Comparison of ENCODE assay signal across 10 mouse cellular contexts in the genomic region with DNA sequence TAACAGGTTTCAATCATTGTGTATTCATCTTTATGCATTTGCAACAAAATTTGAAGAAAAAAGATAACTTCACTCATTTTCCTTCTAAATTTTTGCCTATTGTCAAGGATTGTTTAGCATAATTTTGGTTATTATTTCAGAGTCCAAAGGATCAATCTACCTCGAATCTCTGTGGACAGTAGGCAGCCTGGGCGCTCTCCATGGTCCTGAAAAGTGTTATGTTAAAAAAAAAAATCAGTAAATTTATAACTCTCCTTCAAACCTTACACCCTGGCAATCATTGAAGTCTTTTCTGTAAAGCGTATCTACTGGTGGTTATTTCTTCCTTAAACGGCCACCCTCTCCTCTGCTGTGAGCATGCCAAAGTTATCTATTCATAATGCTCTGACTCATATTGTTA. TPM values are rescaled to one million over a fixed set of nuclear protein-coding genes. Genes with fewer than 3 reads are reported as not detected.
A peak's percentile ranks its signal among the peaks of the same experiment; 100 is the strongest.
DNase-seq lines count a peak whose midpoint lies in the region; ATAC-seq lines count a peak whose summit lies in the region.
"Had no signal": no experiment of that assay in that cellular context is flagged by ENCODE, and none has a peak within 500 bp of the region (broad histone marks: within the 10 kb centered on the region; RNA-seq: fewer than 3 reads in every experiment).

No protein-coding gene starts in this region.

- H3K36me3 ChIP-seq in embryonic facial prominence, embryonic 11.5 days (replicated peaks; ENCODE audit: control insufficient read depth, insufficient read depth, low read depth, low read length) = no peaks in the 10 kb centered on the region
- H3K36me3 ChIP-seq: neural tube, embryonic 13.5 days had no signal

- no peak overlapping the region for H3K9ac ChIP-seq in embryonic facial prominence, embryonic 11.5 days (replicated peaks; ENCODE audit: low read length)
- H3K9ac ChIP-seq: neural tube, embryonic 13.5 days had no signal

- H3K27me3 ChIP-seq in embryonic facial prominence, embryonic 11.5 days (ENCODE audit: control insufficient read depth, insufficient read depth, low read length) = no peaks in the 10 kb centered on the region
- H3K27me3 ChIP-seq: neural tube, embryonic 13.5 days had no signal

- WGBS in embryonic facial prominence, embryonic 11.5 days = 51% methylated on average over 4 of the region's 4 CpGs

- DNase-seq in CD4-positive, CD25-positive, alpha-beta regulatory T cell, adult 2 months (ENCODE audit: low read depth, low spot score) = peak; percentile 2
- peak; percentile 5 for DNase-seq in ovary, postnatal 36 days (ENCODE audit: low spot score)
- no peak for DNase-seq in ovary, adult 18-20 months (ENCODE audit: low spot score)
- DNase-seq in embryonic facial prominence, embryonic 11.5 days (ENCODE audit: low spot score) = peak; percentile 79
- DNase-seq in retina, postnatal 1 day = peak; percentile 39
- DNase-seq in left cerebral cortex, postnatal 36 days (ENCODE audit: low spot score in 2 of 2) = no peak
- DNase-seq in spleen, postnatal 36 days (ENCODE audit: low spot score in 2 of 2) = no peak

- no peaks in the 10 kb centered on the region for H3K4me1 ChIP-seq in embryonic facial prominence, embryonic 11.5 days (ENCODE audit: control insufficient read depth, insufficient read depth, low read length)

- H3K9me3 ChIP-seq in embryonic facial prominence, embryonic 11.5 days (replicated peaks; ENCODE audit: control insufficient read depth, low read length) = no peaks in the 10 kb centered on the region
- H3K9me3 ChIP-seq: neural tube, embryonic 13.5 days had no signal

- no peak for ATAC-seq in CD4-positive, CD25-positive, alpha-beta regulatory T cell, adult 4 months
- no peak for ATAC-seq in embryonic facial prominence, embryonic 11.5 days (replicated peaks; ENCODE audit: insufficient number of reproducible peaks, low FRiP score, low TSS enrichment, low read depth)

- no peak overlapping the region for H3K4me2 ChIP-seq in embryonic facial prominence, embryonic 11.5 days (ENCODE audit: low read depth, low read length)
- H3K4me2 ChIP-seq: neural tube, embryonic 13.5 days had no signal

- intact Hi-C loops in left cerebral cortex, postnatal 36 days (cut with DNase I) = no loop called here

- no peak overlapping the region for H3K4me3 ChIP-seq in embryonic facial prominence, embryonic 11.5 days (ENCODE audit: low read depth, low read length)
- H3K4me3 ChIP-seq: neural tube, embryonic 13.5 days had no signal

- no peak overlapping the region for H3K27ac ChIP-seq in embryonic facial prominence, embryonic 11.5 days (replicated peaks; ENCODE audit: low read depth, low read length)
- H3K27ac ChIP-seq: macrophage; neural tube, embryonic 13.5 days had no signal

RNA-seq across cellular contexts. Expression of gene Tmem178b, which starts 26.2 kb away (rescaled TPM):
- polyA plus RNA-seq in CD4-positive, CD25-positive, alpha-beta regulatory T cell, adult 4 months (2017; shearing (Covaris generic)) = under 1 TPM in 1 of 2 experiments, not detected in 1; 0.13 TPM
- 1.7 and 2.8 TPM in 2 replicates for polyA plus RNA-seq in embryonic facial prominence, embryonic 11.5 days (2014; fragmentation: Nextera tagmentation; extraction: Ambion mirVana)
- 100 to 1,000 TPM; 246 to 266 TPM for total RNA-seq in left cerebral cortex, postnatal 36 days (2021)
- polyA plus RNA-seq: macrophage had no signal

Comparison
In these comparisons a context has a peak if more than half of its experiments do, and no peak if none do; other contexts are left out.
1. DNase-seq: peak in CD4-positive, CD25-positive, alpha-beta regulatory T cell, adult 2 months (single experiment), ovary, postnatal 36 days (single experiment), embryonic facial prominence, embryonic 11.5 days (single experiment) and retina, postnatal 1 day (single experiment); none in ovary, adult 18-20 months (single experiment), left cerebral cortex, postnatal 36 days (0 of 2) and spleen, postnatal 36 days (0 of 2).